Mouse (Mus musculus) inflammation-experienced regulatory T-cells (primary cell): Measurements from ENCODE around the gene Ffar3. TPM values are rescaled to one million over a fixed set of nuclear protein-coding genes. Genes with fewer than 3 reads are reported as not detected.

Experiments
- polyA plus RNA-seq, 2 experiments: library from polyadenylated mRNA; unstranded; fragments of 100-300 nt; shearing (Covaris generic); gene quantifications; one replicate each; pipeline ENCODE4 v1.2.1; 2017

Gene Ffar3
- not detected for polyA plus RNA-seq

GRCm38 (mm10) chr7:30856078-30856477, at the start of gene Ffar3:
Gene Ffar3 (minus strand): TSS chr7:30856178.

GRCm38 (mm10) chr7:30880176-30880575, 24.2 kb upstream of the Ffar3 start, which contains the start of gene Cd22:
Gene Cd22 (minus strand): TSS chr7:30880342.

GRCm38 (mm10) chr7:30861464-30861863, 5.5 kb upstream of the Ffar3 start, which contains the start of gene Ffar1:
Gene Ffar1 (minus strand): TSS chr7:30861564.

GRCm38 (mm10) chr7:30823675-30824074, 32.3 kb downstream of the Ffar3 start, which contains the start of gene Ffar2:
Gene Ffar2 (minus strand): TSS chr7:30823775.

Other genes with a start within 250 kb of the Ffar3 start
- 1 to 10 TPM in 1 of 2 experiments, not detected in 1; 1.6 TPM for gene Upk1a, start 243.3 kb downstream of the Ffar3 start, polyA plus RNA-seq
- 100 to 1,000 TPM; 588 to 621 TPM for gene Cox6b1, start 230.0 kb downstream of the Ffar3 start, polyA plus RNA-seq
- gene Etv2, start 220.3 kb downstream of the Ffar3 start, polyA plus RNA-seq: not detected
- gene Rbm42, start 205.9 kb downstream of the Ffar3 start, polyA plus RNA-seq: 100 to 1,000 TPM; 177 to 208 TPM
- 10 to 100 TPM; 34.8 to 50.8 TPM for gene Haus5, start 191.2 kb downstream of the Ffar3 start, polyA plus RNA-seq
- 1 to 10 TPM in 1 of 2 experiments, not detected in 1; 3.0 TPM for gene Pmis2, start 184.6 kb downstream of the Ffar3 start, polyA plus RNA-seq
- gene 2200002J24Rik, start 157.3 kb downstream of the Ffar3 start, polyA plus RNA-seq: not detected
- 1 to 10 TPM in 1 of 2 experiments, not detected in 1; 2.4 TPM for gene Atp4a, start 144.0 kb downstream of the Ffar3 start, polyA plus RNA-seq
- gene Tmem147, start 126.6 kb downstream of the Ffar3 start, polyA plus RNA-seq: 100 to 1,000 TPM; 107 to 111 TPM
- gene Gapdhs, start 112.5 kb downstream of the Ffar3 start, polyA plus RNA-seq: 1 to 10 TPM in 1 of 2 experiments, under 1 TPM in 1; 0.40 to 1.6 TPM
- 1 to 10 TPM in 1 of 2 experiments, not detected in 1; 2.9 TPM for gene Sbsn, start 104.7 kb downstream of the Ffar3 start, polyA plus RNA-seq
- under 1 TPM in 1 of 2 experiments, not detected in 1; 0.37 TPM for gene Dmkn, start 92.4 kb downstream of the Ffar3 start, polyA plus RNA-seq
- not detected for gene Krtdap, start 68.3 kb downstream of the Ffar3 start, polyA plus RNA-seq
- gene Ffar2, start 32.4 kb downstream of the Ffar3 start, polyA plus RNA-seq: 1 to 10 TPM in 1 of 2 experiments, not detected in 1; 1.0 TPM
- gene Ffar1, start 5.4 kb upstream of the Ffar3 start, polyA plus RNA-seq: 1 to 10 TPM in 1 of 2 experiments, under 1 TPM in 1; 0.14 to 1.0 TPM
- 10 to 100 TPM; 16.6 to 28.0 TPM for gene Cd22, start 24.2 kb upstream of the Ffar3 start, polyA plus RNA-seq
- gene Mag, start 58.7 kb upstream of the Ffar3 start, polyA plus RNA-seq: under 1 TPM; 0.17 to 0.66 TPM
- gene Hamp2, start 68.5 kb upstream of the Ffar3 start, polyA plus RNA-seq: under 1 TPM in 1 of 2 experiments, not detected in 1; 0.40 TPM
- under 1 TPM in 1 of 2 experiments, not detected in 1; 0.75 TPM for gene Hamp, start 87.9 kb upstream of the Ffar3 start, polyA plus RNA-seq
- gene Usf2, start 100.6 kb upstream of the Ffar3 start, polyA plus RNA-seq: 10 to 100 TPM in 1 of 2 experiments, 1 to 10 TPM in 1; 9.6 to 19.0 TPM
- gene Lsr, start 117.3 kb upstream of the Ffar3 start, polyA plus RNA-seq: 10 to 100 TPM in 1 of 2 experiments, 1 to 10 TPM in 1; 8.3 to 15.2 TPM
- gene Fam187b, start 117.6 kb upstream of the Ffar3 start, polyA plus RNA-seq: under 1 TPM; 0.58 to 0.88 TPM
- gene Fxyd5, start 186.3 kb upstream of the Ffar3 start, polyA plus RNA-seq: 1,000 to 10,000 TPM; 1,742 to 2,151 TPM
- under 1 TPM in 1 of 2 experiments, not detected in 1; 0.48 TPM for gene Fxyd7, start 195.3 kb upstream of the Ffar3 start, polyA plus RNA-seq
- gene Fxyd1, start 201.0 kb upstream of the Ffar3 start, polyA plus RNA-seq: 1 to 10 TPM in 1 of 2 experiments, under 1 TPM in 1; 0.64 to 1.1 TPM
- gene Lgi4, start 203.2 kb upstream of the Ffar3 start, polyA plus RNA-seq: under 1 TPM; 0.27 to 0.71 TPM
- gene Fxyd3, start 220.5 kb upstream of the Ffar3 start, polyA plus RNA-seq: 10 to 100 TPM in 1 of 2 experiments, under 1 TPM in 1; 0.91 to 12.9 TPM